Mouse (Mus musculus): ENCODE results near the gene Bcat1.

DNA sequence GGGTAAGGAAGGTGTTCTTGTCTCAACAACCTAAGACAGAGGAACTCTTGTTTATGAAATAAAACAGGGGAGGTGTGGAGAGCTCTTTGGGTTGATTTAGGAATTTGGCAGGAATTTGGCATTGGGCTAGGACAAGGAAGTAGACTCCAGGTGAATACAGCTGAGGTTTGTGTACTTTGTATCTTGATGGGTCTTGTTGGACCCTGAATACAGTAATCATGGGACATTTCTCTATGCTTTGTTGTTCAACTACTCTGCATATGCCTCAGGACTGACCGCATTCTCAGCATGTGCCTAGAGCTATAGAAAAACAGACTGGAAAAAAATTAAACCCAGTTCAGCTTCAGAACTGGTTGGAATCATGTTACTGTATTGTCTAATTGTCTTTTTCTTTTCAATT lies 14.6 kb downstream of the Bcat1 start:
- no peak for TF ChIP-seq E2F4 (IDR thresholded peaks at IDR 0.05; ENCODE audit: insufficient read depth)
- no peak for TF ChIP-seq POLR2A (IDR thresholded peaks at IDR 0.05; ENCODE audit: insufficient read length, low read depth)
- no peak for TF ChIP-seq MAX (IDR thresholded peaks at IDR 0.05; ENCODE audit: low read depth)
- TF ChIP-seq USF1 (IDR thresholded peaks at IDR 0.05; ENCODE audit: low read depth), result no peak

Data from myocyte (in vitro differentiated cells).